Mouse (Mus musculus): ENCODE measurements at regions not wholly inside any gene's neighbourhood (a gene's known extent, or its start where the extent isn't known, plus 50 kb on each side); places are given as distances from the start of the nearest gene placed in this dataset.

DNA sequence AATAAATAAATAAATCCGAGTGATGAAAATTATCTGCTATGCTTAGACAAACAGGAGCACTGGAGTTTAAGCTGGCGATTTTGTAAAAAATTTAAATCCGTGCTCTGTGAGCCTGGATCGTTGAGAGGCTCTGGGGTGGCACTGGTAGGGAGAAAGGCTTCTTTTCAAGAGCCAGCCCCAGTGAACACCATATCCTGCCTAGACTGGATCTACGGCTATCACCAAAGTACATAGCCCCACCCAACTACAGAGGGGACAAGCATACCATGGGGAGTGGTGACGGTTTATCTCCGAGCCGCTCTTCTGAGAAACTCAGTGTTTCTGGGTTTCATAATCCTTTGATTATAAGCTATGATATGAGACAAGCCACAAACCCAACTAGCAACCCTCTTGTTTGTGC lies 199.0 kb downstream of the Gm11011 start:
- TF ChIP-seq CTCF (IDR thresholded peaks at IDR 0.05; ENCODE audit: low read depth) = no peak
- no peak for TF ChIP-seq EP300 (optimal IDR thresholded peaks at IDR 0.05)

All from stomach, postnatal 0 days (tissue).